Mouse (Mus musculus) kidney, postnatal 14 days (tissue): ENCODE measurements around the gene Plekhf1.
A peak's percentile ranks its signal among the peaks of the same experiment; 100 is the strongest.

Source experiments
- DNase-seq: peaks from one replicate; pipeline ENCODE4 v3.0.0; 2022; ENCODE audit warnings: mixed read lengths

The Plekhf1 gene

DNA sequence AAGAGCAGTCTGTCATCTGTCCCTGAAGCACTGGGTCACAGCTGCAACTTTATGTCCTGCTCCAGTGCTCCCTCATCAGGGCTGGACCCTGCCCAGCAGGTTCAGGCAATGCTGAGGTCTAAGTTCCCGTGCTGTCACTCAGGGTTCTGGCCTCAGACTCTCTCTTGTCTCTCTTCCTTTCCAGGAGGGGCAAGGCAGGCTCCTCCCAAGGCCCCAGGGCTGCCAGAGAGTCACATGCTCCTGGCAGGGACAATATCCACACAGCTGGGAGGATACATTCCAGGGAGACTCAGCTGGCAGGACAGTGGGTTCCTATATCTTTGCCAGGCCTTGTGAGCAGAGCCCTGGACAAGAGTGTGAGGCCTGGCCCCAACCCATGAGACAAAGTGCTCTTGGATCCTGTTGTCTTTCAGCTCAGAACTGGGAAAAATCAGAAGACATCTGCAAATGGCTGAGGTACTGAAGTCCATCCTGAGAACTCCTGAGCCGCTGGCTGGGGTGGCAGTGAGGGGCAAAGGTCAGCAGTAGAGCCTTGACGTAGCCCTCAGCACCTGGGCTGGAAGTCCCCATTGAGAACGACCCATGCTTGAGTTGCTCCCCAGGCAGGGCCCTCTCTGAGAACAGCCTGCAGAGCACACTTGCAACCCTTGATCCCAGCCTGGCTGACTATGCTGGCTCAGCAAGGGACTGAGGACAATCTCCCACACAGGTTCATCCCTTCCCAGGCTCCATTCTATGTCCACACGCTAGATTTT, 10.2 kb downstream of the Plekhf1 start:
- peak; percentile 92 for DNase-seq

DNA sequence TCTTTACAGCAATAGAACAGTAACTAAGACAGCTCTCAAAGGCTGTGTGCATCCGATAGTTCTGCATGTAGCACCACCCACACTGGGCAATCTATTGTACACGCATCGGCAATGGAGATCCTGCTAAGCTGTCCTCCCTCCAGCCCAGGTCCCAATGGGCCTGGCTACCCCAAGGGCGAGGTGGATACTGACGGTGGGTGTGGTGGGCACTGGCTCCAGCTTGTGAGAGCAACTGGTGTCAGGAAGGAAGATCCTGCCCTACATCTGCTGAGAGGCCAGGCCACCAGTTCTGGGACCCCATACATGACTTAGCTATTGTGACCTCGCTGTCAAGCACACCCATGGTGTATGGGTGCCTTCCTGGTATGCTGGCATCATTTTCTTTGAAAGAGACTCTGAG, 12.1 kb downstream of the Plekhf1 start:
- DNase-seq, result no peak

- no peak for DNase-seq
Measured at GRCm38 (mm10) chr7:38215281-38215680, 12.5 kb downstream of the Plekhf1 start.

DNA sequence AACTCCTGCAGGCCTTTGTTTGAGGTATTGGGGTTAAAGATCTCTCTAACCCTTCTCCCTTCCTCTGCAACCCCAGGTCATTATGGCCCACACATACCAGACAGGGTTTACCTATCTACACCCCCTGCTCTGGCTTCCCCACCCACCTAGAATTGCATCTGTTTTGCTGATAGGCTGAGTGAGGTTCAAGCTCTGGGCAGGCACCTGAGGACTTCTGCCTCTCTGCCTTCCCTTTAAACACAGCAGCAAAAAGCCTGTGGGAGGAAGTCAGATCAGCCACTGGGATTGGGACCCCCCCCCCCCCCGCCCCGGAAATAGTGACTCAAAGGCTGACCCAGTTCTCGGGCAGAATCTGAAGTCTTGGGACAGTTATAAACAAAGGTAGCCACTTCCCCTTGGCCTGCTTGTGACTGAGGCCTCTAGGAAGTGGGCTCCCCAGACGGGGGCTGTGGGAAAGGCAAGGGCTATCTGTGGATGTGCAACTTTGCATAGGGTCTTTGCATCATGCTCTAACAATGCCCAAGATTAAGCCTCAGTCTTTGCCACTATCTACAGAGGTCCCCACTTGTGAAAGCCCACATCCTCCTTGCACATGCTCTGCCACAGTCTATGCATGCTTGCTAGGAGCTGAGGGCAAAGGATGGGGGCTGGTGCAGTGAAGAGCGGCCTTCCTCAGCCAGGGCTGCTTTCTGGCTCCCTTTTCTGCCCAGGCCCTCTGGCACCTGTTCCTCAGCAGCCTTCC, 13.2 kb downstream of the Plekhf1 start:
- DNase-seq, result no peak

DNA sequence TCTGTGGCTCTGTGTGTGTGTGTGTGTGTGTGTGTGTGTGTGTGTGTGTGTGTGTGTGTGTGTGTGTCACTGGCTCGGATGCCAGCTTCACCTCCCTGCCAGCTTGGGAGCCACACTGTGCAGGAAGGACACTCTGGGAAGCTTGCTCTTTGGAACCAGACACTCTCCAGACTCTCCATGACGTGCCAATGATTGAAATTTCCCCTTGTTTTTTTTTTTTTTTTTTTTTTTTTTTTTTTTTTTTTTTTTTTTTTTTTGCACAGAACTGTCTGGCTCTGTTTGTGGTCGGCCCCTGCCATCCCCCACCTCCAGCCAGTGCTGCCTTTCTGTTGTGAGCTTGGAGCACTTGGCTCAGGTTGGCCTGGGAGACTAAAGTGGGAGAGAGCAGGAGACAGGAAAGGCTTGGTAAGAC, 15.2 kb downstream of the Plekhf1 start:
- DNase-seq, result peak; percentile 37

DNA sequence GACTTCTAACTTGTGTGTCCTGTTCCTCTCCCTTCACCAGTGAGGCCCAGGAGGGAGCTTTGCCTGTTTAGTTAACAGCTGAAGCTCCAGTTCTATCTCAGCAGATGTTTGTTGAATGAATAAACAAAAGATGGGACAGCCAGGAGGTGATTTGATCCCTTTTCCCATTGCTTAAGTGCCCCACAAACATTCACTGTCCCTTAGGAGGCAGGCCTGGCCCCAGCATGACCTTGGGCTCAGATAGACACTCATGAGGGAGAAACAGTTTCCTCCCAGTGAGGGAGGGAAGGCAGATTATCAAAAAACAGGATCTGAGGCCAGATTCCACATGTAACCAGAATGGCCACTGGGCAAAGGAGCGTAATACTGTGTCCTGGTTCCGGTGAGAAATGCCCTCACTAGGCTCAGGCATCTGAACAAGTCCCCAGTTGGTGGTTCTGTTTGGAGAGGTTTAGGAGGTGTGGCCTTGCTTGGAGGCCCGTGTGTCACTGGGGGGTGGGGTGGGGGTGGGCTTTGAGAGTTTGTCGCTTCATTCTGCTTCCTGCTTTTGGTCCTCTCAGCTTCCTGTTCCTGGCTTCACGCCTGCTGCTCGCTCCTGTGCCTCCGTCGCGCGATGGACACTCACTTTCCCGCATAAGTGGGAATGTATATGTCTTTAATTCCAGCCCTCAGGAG, 18.2 kb downstream of the Plekhf1 start:
- DNase-seq, result no peak

DNA sequence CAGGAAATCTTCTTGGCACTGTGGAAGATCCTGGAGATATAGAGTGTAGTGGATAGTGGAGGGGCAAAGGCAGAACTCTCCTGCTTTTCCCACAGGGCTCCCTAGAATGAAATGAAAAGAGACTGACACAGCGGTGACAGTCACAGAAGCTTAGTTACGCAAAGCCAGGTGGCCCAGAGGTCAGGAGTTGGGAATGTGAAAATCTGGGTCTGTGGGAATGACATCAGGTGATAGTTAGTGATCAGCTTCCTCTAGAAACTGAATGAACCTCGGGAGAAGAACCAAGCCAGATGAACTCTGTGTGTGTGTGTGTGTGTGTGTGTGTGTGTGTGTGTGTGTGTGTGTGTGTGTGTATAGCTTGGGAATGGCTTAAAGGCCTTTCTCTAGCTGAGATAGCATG, 18.8 kb downstream of the Plekhf1 start:
- no peak for DNase-seq

DNA sequence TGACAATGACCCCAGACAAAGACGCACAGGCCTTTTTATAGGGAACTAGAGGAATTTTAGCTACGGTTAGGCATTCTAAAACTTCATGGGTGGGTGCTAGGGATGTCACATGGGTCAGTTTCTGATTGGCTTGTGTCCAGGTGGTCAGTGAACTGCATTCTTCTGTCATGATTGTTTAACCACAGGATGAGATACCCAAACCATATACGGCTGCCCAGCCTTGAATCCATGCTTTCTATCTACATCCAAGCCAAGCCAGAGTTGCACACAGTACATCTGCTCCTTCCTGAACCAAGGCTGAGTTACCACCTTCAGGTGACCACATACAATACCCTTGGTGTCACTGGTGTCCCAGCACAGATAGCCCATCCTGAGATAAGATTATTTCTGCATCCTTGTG, 21.3 kb downstream of the Plekhf1 start:
- no peak for DNase-seq

DNA sequence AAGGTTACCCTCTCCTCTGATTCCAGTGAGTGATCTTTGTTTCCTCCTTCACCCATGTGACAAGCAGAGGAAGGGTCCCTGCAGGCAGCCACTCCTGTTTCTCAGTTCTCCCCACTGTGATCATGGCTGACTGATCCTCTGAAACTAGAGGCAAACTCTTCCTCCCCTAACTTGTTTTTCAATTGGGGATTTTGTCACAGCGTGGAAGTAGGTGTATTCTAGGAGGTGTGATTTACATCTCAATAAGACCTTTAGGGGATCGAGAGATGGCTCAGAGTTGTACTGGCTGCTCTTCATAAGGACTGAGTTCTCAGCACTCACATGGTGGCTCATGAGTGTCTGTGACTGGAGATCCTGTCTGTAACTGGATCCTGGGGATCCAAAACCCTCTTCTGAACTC, 22.0 kb downstream of the Plekhf1 start:
- no peak for DNase-seq

DNA sequence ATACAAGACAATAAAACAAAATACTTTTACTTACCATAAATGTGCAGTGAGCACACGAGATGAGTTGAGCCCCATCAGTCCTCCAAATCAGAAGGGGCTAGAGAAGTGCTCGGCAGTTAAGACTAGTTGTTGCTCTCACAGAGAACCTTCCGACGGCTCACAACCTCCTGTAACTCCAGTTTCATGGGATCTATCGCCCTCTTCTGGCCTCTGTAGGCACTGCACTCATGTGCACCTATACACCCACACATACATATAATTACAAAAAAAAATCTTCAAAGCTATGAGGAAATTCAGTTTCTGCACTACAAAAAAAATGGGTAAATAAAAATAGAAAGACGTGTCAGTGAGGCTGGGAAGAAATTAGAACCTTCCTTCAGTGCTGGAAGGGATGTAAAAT, 23.5 kb downstream of the Plekhf1 start:
- DNase-seq, result no peak

DNA sequence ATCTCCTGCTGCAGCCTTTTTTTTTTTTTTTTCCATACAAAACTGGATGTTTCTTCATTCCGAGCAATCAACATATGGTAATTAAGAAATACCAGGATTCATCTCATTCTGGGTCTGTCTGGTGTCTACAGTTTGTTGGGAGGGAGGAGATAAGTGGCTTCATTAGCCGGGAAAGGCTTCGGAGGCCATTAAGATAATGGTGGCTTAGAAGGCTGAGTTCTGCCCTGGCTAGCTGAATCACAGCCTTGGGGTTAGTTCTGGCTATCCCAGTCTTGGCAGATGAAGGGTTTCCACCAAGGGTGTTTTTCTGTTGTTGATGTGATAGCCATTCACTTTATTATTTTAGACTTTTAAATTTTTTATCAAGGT, 26.5 kb downstream of the Plekhf1 start:
- no peak for DNase-seq

- DNase-seq, result peak; percentile 89
Measured at GRCm38 (mm10) chr7:38200606-38201289, 27.1 kb downstream of the Plekhf1 start.

- no peak for DNase-seq
Measured at GRCm38 (mm10) chr7:38199907-38200605, 27.8 kb downstream of the Plekhf1 start.

- DNase-seq, result no peak
Measured at GRCm38 (mm10) chr7:38191571-38191970, 36.2 kb downstream of the Plekhf1 start.

- no peak for DNase-seq
Measured at GRCm38 (mm10) chr7:38191146-38191545, 36.7 kb downstream of the Plekhf1 start.

GRCm38 (mm10) chr7:38190056-38190835, 37.6 kb downstream of the Plekhf1 start:
- DNase-seq, result no peak

DNA sequence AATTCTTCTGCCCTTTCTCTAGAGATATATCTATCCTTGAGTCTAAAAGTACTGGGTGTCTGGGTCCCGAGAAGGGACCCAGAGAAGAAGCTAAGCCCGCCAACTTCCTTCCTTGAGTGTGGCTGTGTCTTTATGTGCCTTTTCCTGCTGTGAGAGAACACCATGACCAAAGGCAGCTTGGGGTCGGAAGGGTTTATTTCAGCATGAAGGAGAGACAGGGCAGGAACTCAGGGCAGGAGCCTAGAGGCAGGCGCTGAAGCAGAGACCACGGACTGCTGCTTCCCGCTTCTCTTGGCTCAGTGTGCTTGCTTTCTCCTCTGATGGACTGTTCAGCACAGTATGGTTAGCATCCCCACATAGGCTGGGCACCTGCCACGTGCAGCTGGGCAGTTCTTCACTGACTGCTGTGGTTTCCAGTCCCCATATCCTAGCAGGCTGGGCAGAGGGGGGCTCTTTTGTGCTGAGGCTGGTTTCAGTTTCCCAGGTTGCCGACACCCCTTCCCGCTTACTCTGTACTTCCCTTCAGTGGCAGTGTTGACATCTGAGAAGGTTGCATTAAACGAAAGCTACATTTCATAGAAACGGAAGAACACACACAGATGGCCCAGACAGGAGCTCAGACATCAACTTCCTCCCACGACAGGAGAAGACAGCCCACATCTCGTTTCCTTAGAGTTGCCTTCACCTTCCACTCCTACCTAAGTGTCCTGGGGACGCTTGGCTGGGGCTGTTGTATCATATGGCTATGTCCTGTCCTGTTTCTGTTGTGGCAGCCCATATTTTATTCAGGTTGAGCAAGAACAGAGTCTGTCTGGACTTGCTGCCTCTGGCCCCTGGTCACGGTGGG, 38.5 kb downstream of the Plekhf1 start:
- DNase-seq, result no peak

- no peak for DNase-seq
Measured at GRCm38 (mm10) chr7:38188281-38189075, 39.3 kb downstream of the Plekhf1 start.

GRCm38 (mm10) chr7:38187796-38188195, 40.0 kb downstream of the Plekhf1 start:
- peak; percentile 38 for DNase-seq

DNA sequence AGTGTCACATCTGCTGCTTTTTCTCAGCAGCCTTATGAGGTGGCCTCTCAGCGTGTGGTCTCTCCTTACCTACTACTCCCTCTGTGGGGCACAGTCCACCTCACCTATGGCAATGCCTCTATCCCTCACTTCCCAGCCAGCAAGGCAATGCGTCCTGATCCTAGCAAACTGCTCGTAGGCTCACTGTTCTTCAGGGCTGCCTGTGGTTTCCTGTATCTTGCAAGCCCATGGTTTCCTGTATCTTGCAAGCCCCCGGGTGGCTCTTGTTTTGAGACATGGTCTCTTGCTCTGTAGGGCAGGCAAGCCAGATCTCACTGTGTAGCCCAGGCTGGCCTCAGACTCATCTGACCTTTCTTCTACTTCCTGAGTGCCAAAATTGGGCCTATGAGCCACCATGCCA, 41.0 kb downstream of the Plekhf1 start:
- DNase-seq, result no peak
